20 mouse cellular contexts compared by ENCODE assay signal in the genomic region with DNA sequence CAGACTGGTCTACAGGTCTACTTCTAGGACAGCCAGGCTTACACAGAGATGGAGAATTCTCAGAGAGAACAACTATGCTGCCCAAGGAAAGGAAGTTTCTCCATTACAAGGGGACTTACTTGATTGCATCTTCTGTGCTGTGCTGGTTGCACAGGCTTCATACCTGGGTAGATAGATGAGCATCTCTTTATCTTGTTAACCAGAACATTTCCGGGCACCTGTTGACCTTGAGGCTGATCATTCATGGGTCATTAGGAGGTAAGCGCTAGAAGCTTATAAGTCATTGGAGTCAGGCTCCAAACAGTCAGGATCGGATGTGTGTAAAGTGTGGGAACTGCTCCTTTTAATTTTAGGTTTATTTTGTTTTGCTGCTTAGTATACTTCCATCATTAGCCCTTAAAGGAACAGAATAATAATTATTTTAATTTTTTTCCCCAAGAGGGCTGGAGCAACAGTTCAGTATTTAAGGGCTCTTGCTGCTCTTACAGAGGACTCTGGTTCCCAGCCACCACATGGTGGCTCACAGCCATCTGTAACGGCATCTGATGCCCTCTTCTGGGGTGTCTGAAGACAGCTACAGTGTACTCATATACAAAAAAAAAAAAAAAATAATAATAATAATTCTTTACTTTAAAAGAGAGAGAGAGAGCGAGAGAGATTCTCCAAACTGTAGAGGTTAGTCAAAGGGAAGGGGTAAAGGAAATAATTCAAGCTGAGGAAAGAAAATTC. TPM values are rescaled to one million over a fixed set of nuclear protein-coding genes. Genes with fewer than 3 reads are reported as not detected.
DNase-seq lines count a peak whose midpoint lies in the region; ATAC-seq and TF ChIP-seq lines count a peak whose summit lies in the region.
"Had no signal": no experiment of that assay in that cellular context is flagged by ENCODE, and none has a peak within 500 bp of the region (broad histone marks: within the 10 kb centered on the region; RNA-seq: fewer than 3 reads in every experiment).

No protein-coding gene starts in this region.

- intact Hi-C loops in heart, adult 2 months (cut with DNase I), result loop anchor here (5.0 kb wide), 1 partner anchor 94 kb away; a partner anchor contains a TSS

- WGBS in heart, adult 2 months, result 70% methylated on average over 5 of the region's 5 CpGs
- WGBS in midbrain, postnatal 0 days, result 75% methylated on average over 5 of the region's 5 CpGs
- 76% methylated on average over 5 of the region's 5 CpGs for WGBS in midbrain, embryonic 13.5 days
- 76% methylated on average over 5 of the region's 5 CpGs for WGBS in midbrain, embryonic 10.5 days

- H3K79me2 ChIP-seq in heart, adult 2 months (replicated peaks; ENCODE audit: control insufficient read depth, insufficient read depth, low read length), result no peaks in the 10 kb centered on the region

- no peak for ATAC-seq in midbrain, postnatal 0 days (ENCODE audit: low FRiP score)
- ATAC-seq in midbrain, embryonic 13.5 days, result no peak
- ATAC-seq: forebrain, embryonic 16.5 days; intestine, embryonic 15.5 days; Patski had no signal

- DNase-seq in heart, adult 2 months, result no peak
- no peak for DNase-seq in heart, adult 18-20 months
- DNase-seq in midbrain, postnatal 0 days (ENCODE audit: low spot score), result no peak
- no peak for DNase-seq in ES-E14 (ENCODE audit: low read depth, low spot score)
- peak; percentile 23 for DNase-seq in splenic B cell, adult 2 months (ENCODE audit: low read depth, low spot score)
- no peak for DNase-seq in ovary, postnatal 36 days (ENCODE audit: low spot score)
- no peak for DNase-seq in midbrain, embryonic 10.5 days (ENCODE audit: low spot score)
- DNase-seq: kidney, postnatal 25 days; lung, embryonic 14.5 days; lung, postnatal 4 days had no signal

- in situ Hi-C loops in ES-E14 (cut with MboI; ENCODE audit: low sequenced_read_pairs in 2 of 2, unreplicated experiment in 2 of 2), result no loop called here

- H3K4me3 ChIP-seq in heart, adult 2 months, result no peak overlapping the region
- no peak overlapping the region for H3K4me3 ChIP-seq in midbrain, postnatal 0 days (ENCODE audit: low read depth, low read length)
- H3K4me3 ChIP-seq in midbrain, embryonic 13.5 days (replicated peaks), result no peak overlapping the region
- no peak overlapping the region for H3K4me3 ChIP-seq in ES-E14 (ENCODE audit: insufficient read depth in 1 of 2, low read depth in 1 of 2, low read length in 2 of 2, poor library complexity in 1 of 2, severe bottlenecking in 1 of 2)
- H3K4me3 ChIP-seq in midbrain, embryonic 10.5 days, result no peak overlapping the region
- H3K4me3 ChIP-seq: erythroblast, embryonic 14.5 days; hindbrain, embryonic 13.5 days; intestine, embryonic 15.5 days; limb, embryonic 13.5 days; midbrain, embryonic 12.5 days; myocyte; neural tube, embryonic 15.5 days had no signal

- no peak for TF ChIP-seq EP300 in heart, adult 2 months (IDR thresholded peaks at IDR 0.05; ENCODE audit: insufficient read depth, low read depth, low read length)

- peaks cover 3% of the 10 kb centered on the region; the same call in 1 of the 2 replicates for H3K36me3 ChIP-seq in heart, adult 2 months (ENCODE audit: control insufficient read depth, insufficient read depth, low read length)
- no peaks in the 10 kb centered on the region for H3K36me3 ChIP-seq in midbrain, postnatal 0 days (ENCODE audit: insufficient read depth, low read length)
- H3K36me3 ChIP-seq in midbrain, embryonic 13.5 days, result no peaks in the 10 kb centered on the region
- H3K36me3 ChIP-seq in ES-E14 (ENCODE audit: control insufficient read depth, insufficient read depth, low read length, poor library complexity, severe bottlenecking), result no peaks in the 10 kb centered on the region
- no peaks in the 10 kb centered on the region for H3K36me3 ChIP-seq in splenic B cell, adult 2 months (ENCODE audit: control insufficient read depth, insufficient read depth, low read length, poor library complexity, severe bottlenecking)
- H3K36me3 ChIP-seq in midbrain, embryonic 10.5 days, result no peaks in the 10 kb centered on the region
- H3K36me3 ChIP-seq: hindbrain, embryonic 13.5 days; intestine, embryonic 15.5 days; limb, embryonic 13.5 days; midbrain, embryonic 12.5 days; neural tube, embryonic 15.5 days had no signal

- H3K4me1 ChIP-seq in heart, adult 2 months (ENCODE audit: control insufficient read depth, insufficient read depth, low read length), result no peaks in the 10 kb centered on the region; the same call in none of the 2 replicates
- no peaks in the 10 kb centered on the region for H3K4me1 ChIP-seq in midbrain, postnatal 0 days (ENCODE audit: insufficient read depth, low read length)
- H3K4me1 ChIP-seq in midbrain, embryonic 13.5 days (replicated peaks), result peaks cover 10% of the 10 kb centered on the region; the same call in 1 of the 2 replicates
- H3K4me1 ChIP-seq in ES-E14 (ENCODE audit: control insufficient read depth in 2 of 2, insufficient read depth in 2 of 2, low read length in 2 of 2, poor library complexity in 1 of 2), result peaks cover 7 to 14% of the 10 kb centered on the region in 2 experiments
- peaks cover 8% of the 10 kb centered on the region; the same call in 1 of the 2 replicates for H3K4me1 ChIP-seq in midbrain, embryonic 10.5 days

- TF ChIP-seq POLR2A in heart, adult 2 months (IDR thresholded peaks at IDR 0.05; ENCODE audit: insufficient read depth, low read depth, low read length), result 0 out of 2 replicates have a peak, but pooled peaks have one; percentile 25

- no peaks in the 10 kb centered on the region for H3K27me3 ChIP-seq in heart, adult 2 months (ENCODE audit: control insufficient read depth, insufficient read depth, low read length)
- no peaks in the 10 kb centered on the region for H3K27me3 ChIP-seq in midbrain, postnatal 0 days (ENCODE audit: insufficient read depth, low read length)
- H3K27me3 ChIP-seq in midbrain, embryonic 13.5 days, result no peaks in the 10 kb centered on the region
- no peaks in the 10 kb centered on the region for H3K27me3 ChIP-seq in splenic B cell, adult 2 months (ENCODE audit: control insufficient read depth, insufficient read depth, low read length, poor library complexity, severe bottlenecking)
- no peaks in the 10 kb centered on the region for H3K27me3 ChIP-seq in midbrain, embryonic 10.5 days (ENCODE audit: low read depth, poor library complexity, severe bottlenecking)
- H3K27me3 ChIP-seq: hindbrain, embryonic 13.5 days; intestine, embryonic 15.5 days; limb, embryonic 13.5 days; neural tube, embryonic 15.5 days; Patski had no signal

- TF ChIP-seq CTCF in heart, adult 2 months (IDR thresholded peaks at IDR 0.05), result peak; percentile 22; the same call in 1 of the 2 replicates
- TF ChIP-seq CTCF in midbrain, postnatal 0 days (IDR thresholded peaks at IDR 0.05), result 0 out of 2 replicates have a peak, but pooled peaks have one; percentile 2

- no peak overlapping the region for H3K4me2 ChIP-seq in midbrain, postnatal 0 days (ENCODE audit: low read depth, low read length, poor library complexity, severe bottlenecking)
- H3K4me2 ChIP-seq in midbrain, embryonic 13.5 days (replicated peaks), result no peak overlapping the region
- H3K4me2 ChIP-seq: hindbrain, embryonic 13.5 days; intestine, embryonic 15.5 days; limb, embryonic 13.5 days; lung, embryonic 14.5 days; midbrain, embryonic 12.5 days; neural tube, embryonic 15.5 days had no signal

- H3K9me3 ChIP-seq in midbrain, postnatal 0 days (ENCODE audit: low read length), result no peaks in the 10 kb centered on the region
- no peaks in the 10 kb centered on the region for H3K9me3 ChIP-seq in midbrain, embryonic 13.5 days
- H3K9me3 ChIP-seq in ES-E14 (ENCODE audit: control insufficient read depth, insufficient read depth, low read depth, low read length), result no peaks in the 10 kb centered on the region
- no peaks in the 10 kb centered on the region for H3K9me3 ChIP-seq in midbrain, embryonic 10.5 days (replicated peaks)
- H3K9me3 ChIP-seq: hindbrain, embryonic 13.5 days; intestine, embryonic 15.5 days; limb, embryonic 13.5 days; midbrain, embryonic 12.5 days; neural tube, embryonic 15.5 days had no signal

- H3K9ac ChIP-seq in heart, adult 2 months (ENCODE audit: low read depth, low read length), result no peak overlapping the region
- H3K9ac ChIP-seq in midbrain, postnatal 0 days (replicated peaks; ENCODE audit: low read length, poor library complexity, severe bottlenecking), result no peak overlapping the region
- H3K9ac ChIP-seq in midbrain, embryonic 13.5 days (replicated peaks), result no peak overlapping the region
- no peak overlapping the region for H3K9ac ChIP-seq in ES-E14 (ENCODE audit: insufficient read depth, low read depth, low read length, poor library complexity, severe bottlenecking)
- H3K9ac ChIP-seq: hindbrain, embryonic 13.5 days; intestine, embryonic 15.5 days; limb, embryonic 13.5 days; lung, embryonic 14.5 days; midbrain, embryonic 12.5 days; neural tube, embryonic 15.5 days had no signal

- H3K27ac ChIP-seq in heart, adult 2 months, result no peak overlapping the region
- no peak overlapping the region for H3K27ac ChIP-seq in midbrain, postnatal 0 days (ENCODE audit: low read depth, low read length)
- no peak overlapping the region for H3K27ac ChIP-seq in midbrain, embryonic 13.5 days
- H3K27ac ChIP-seq in ES-E14 (ENCODE audit: insufficient read depth, low read depth, low read length, poor library complexity, severe bottlenecking), result peak overlapping the region; percentile 50; the same call in 1 of the 2 replicates
- H3K27ac ChIP-seq in midbrain, embryonic 10.5 days (replicated peaks), result no peak overlapping the region
- H3K27ac ChIP-seq: hindbrain, embryonic 13.5 days; intestine, embryonic 15.5 days; limb, embryonic 13.5 days; midbrain, embryonic 12.5 days; neural tube, embryonic 15.5 days had no signal

RNA-seq across cellular contexts. Expression of a gene that starts 2.5 kb away (rescaled TPM):
- total RNA-seq in heart, adult 2 months (2021), result 1 to 10 TPM; 4.4 to 4.6 TPM
- 5.4 and 6.3 TPM in 2 replicates for polyA plus RNA-seq in heart, adult 2 months (2012; rRNA removed)
- total RNA-seq in heart, adult 18-20 months (2021), result 1 to 10 TPM; 5.4 to 5.7 TPM
- 3.0 and 3.7 TPM in 2 replicates for total RNA-seq in midbrain, postnatal 0 days (2014; rRNA removed)
- 3.3 and 4.2 TPM in 2 replicates for polyA plus RNA-seq in midbrain, postnatal 0 days (2015; fragmentation: Nextera tagmentation; extraction: Ambion mirVana)
- 2.6 and 3.1 TPM in 2 replicates for polyA plus RNA-seq in midbrain, embryonic 13.5 days (2015; fragmentation: Nextera tagmentation; extraction: Ambion mirVana)
- total RNA-seq in ES-E14 (2012; rRNA removed), result 3.4 and 5.2 TPM in 2 replicates
- 3.8 and 5.0 TPM in 2 replicates for polyA plus RNA-seq in midbrain, embryonic 10.5 days (2016; fragmentation: Nextera tagmentation; extraction: Ambion mirVana)

RNA-seq across cellular contexts. Expression of a gene that starts 27.3 kb away (rescaled TPM):
- 10 to 100 TPM; 10.5 to 11.0 TPM for total RNA-seq in heart, adult 2 months (2021)
- 5.5 and 8.1 TPM in 2 replicates for polyA plus RNA-seq in heart, adult 2 months (2012; rRNA removed)
- 10 to 100 TPM; 10.0 to 10.8 TPM for total RNA-seq in heart, adult 18-20 months (2021)
- total RNA-seq in midbrain, postnatal 0 days (2014; rRNA removed), result 5.7 and 11.2 TPM in 2 replicates
- 4.0 and 4.2 TPM in 2 replicates for polyA plus RNA-seq in midbrain, postnatal 0 days (2015; fragmentation: Nextera tagmentation; extraction: Ambion mirVana)
- 2.5 and 2.7 TPM in 2 replicates for polyA plus RNA-seq in midbrain, embryonic 13.5 days (2015; fragmentation: Nextera tagmentation; extraction: Ambion mirVana)
- total RNA-seq in ES-E14 (2012; rRNA removed), result 2.8 and 5.1 TPM in 2 replicates
- polyA plus RNA-seq in midbrain, embryonic 10.5 days (2016; fragmentation: Nextera tagmentation; extraction: Ambion mirVana), result 0.77 and 1.9 TPM in 2 replicates
- polyA plus RNA-seq: erythroblast, embryonic 14.5 days had no signal

RNA-seq across cellular contexts. Expression of a gene that starts 27.6 kb away (rescaled TPM):
- 10 to 100 TPM; 57.2 to 60.7 TPM for total RNA-seq in heart, adult 2 months (2021)
- 38.7 and 69.5 TPM in 2 replicates for polyA plus RNA-seq in heart, adult 2 months (2012; rRNA removed)
- total RNA-seq in heart, adult 18-20 months (2021), result 10 to 100 TPM; 59.0 to 64.3 TPM
- total RNA-seq in midbrain, postnatal 0 days (2014; rRNA removed), result 69.5 and 74.9 TPM in 2 replicates
- 55.1 and 56.1 TPM in 2 replicates for polyA plus RNA-seq in midbrain, postnatal 0 days (2015; fragmentation: Nextera tagmentation; extraction: Ambion mirVana)
- polyA plus RNA-seq in midbrain, embryonic 13.5 days (2015; fragmentation: Nextera tagmentation; extraction: Ambion mirVana), result 69.7 and 70.5 TPM in 2 replicates
- total RNA-seq in ES-E14 (2012; rRNA removed), result 29.1 and 38.8 TPM in 2 replicates
- polyA plus RNA-seq in midbrain, embryonic 10.5 days (2016; fragmentation: Nextera tagmentation; extraction: Ambion mirVana), result 56.2 and 56.9 TPM in 2 replicates

RNA-seq across cellular contexts. Expression of a gene that starts 39.2 kb away (rescaled TPM):
- 10 to 100 TPM; 24.4 to 28.7 TPM for total RNA-seq in heart, adult 2 months (2021)
- 14.7 and 21.3 TPM in 2 replicates for polyA plus RNA-seq in heart, adult 2 months (2012; rRNA removed)
- 10 to 100 TPM; 28.8 to 29.8 TPM for total RNA-seq in heart, adult 18-20 months (2021)
- 9.5 and 14.3 TPM in 2 replicates for total RNA-seq in midbrain, postnatal 0 days (2014; rRNA removed)
- polyA plus RNA-seq in midbrain, postnatal 0 days (2015; fragmentation: Nextera tagmentation; extraction: Ambion mirVana), result 18.5 and 20.1 TPM in 2 replicates
- 28.3 and 31.2 TPM in 2 replicates for polyA plus RNA-seq in midbrain, embryonic 13.5 days (2015; fragmentation: Nextera tagmentation; extraction: Ambion mirVana)
- 31.1 and 33.3 TPM in 2 replicates for total RNA-seq in ES-E14 (2012; rRNA removed)
- 39.8 and 40.7 TPM in 2 replicates for polyA plus RNA-seq in midbrain, embryonic 10.5 days (2016; fragmentation: Nextera tagmentation; extraction: Ambion mirVana)
- polyA plus RNA-seq: erythroblast, embryonic 14.5 days had no signal
